In the genomic region with DNA sequence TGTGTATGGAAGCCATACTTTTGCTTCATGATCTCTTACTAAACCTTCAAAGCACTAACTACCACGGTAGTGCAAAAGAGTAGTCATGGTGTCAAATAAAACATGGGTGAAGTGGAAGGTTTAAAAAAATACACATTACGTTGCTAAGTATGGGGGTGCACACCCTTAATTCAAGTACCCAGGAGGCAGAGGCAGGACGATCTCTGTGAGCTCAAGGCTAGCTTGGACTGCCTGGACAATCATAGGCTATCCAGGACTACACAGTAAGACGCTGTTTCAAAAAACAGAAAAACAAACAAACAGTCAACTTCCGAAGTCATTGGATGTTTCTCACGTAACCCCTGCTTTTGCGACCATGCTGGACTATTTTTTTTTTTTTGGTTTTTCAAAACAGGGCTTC, we compare ENCODE assay signal across 28 mouse cellular contexts.
"Had no signal": no experiment of that assay in that cellular context is flagged by ENCODE, and none has a peak within 500 bp of the region (broad histone marks: within the 10 kb centered on the region; RNA-seq: fewer than 3 reads in every experiment).

No protein-coding gene starts in this region.

- DNase-seq: left cerebral cortex, postnatal 4 days; liver; liver, embryonic 13.5 days; liver, postnatal 0 days; lung, adult 18-20 months; lung, adult 2 months; lung, embryonic 14.5 days; lung, postnatal 10 days; lung, postnatal 14 days; lung, postnatal 36 days; lung, postnatal 4 days; midbrain, embryonic 14.5 days had no signal

- H3K9me3 ChIP-seq: limb, embryonic 10.5 days; limb, embryonic 12.5 days; limb, embryonic 13.5 days; limb, embryonic 15.5 days; liver, embryonic 12.5 days; liver, embryonic 13.5 days; liver, embryonic 15.5 days; lung, embryonic 15.5 days; megakaryocyte, embryonic 14.5 days; midbrain, embryonic 10.5 days; midbrain, embryonic 12.5 days; midbrain, embryonic 13.5 days; midbrain, embryonic 15.5 days; neural tube, embryonic 12.5 days had no signal

- H3K27ac ChIP-seq: limb, embryonic 10.5 days; limb, embryonic 12.5 days; limb, embryonic 13.5 days; limb, embryonic 15.5 days; liver, embryonic 12.5 days; liver, embryonic 13.5 days; liver, embryonic 14.5 days; liver, embryonic 15.5 days; lung, embryonic 15.5 days; macrophage; midbrain, embryonic 10.5 days; midbrain, embryonic 12.5 days; midbrain, embryonic 13.5 days; midbrain, embryonic 15.5 days; neural tube, embryonic 12.5 days had no signal

- H3K36me3 ChIP-seq: liver, embryonic 13.5 days; liver, embryonic 15.5 days; midbrain, embryonic 12.5 days; midbrain, embryonic 13.5 days; midbrain, embryonic 15.5 days; neural tube, embryonic 12.5 days had no signal

- H3K27me3 ChIP-seq: limb, embryonic 12.5 days; limb, embryonic 13.5 days; limb, embryonic 15.5 days; liver, embryonic 12.5 days; liver, embryonic 13.5 days; liver, embryonic 15.5 days; lung, embryonic 15.5 days; megakaryocyte, embryonic 14.5 days; midbrain, embryonic 12.5 days; midbrain, embryonic 13.5 days; midbrain, embryonic 15.5 days; neural tube, embryonic 12.5 days had no signal

- H3K4me1 ChIP-seq: limb, embryonic 10.5 days; limb, embryonic 12.5 days; limb, embryonic 13.5 days; limb, embryonic 15.5 days; liver, embryonic 12.5 days; liver, embryonic 13.5 days; liver, embryonic 15.5 days; lung, embryonic 15.5 days; megakaryocyte, embryonic 14.5 days; midbrain, embryonic 10.5 days; midbrain, embryonic 12.5 days; midbrain, embryonic 13.5 days; midbrain, embryonic 15.5 days; neural tube, embryonic 12.5 days had no signal

- H3K4me3 ChIP-seq: limb, embryonic 10.5 days; limb, embryonic 12.5 days; limb, embryonic 13.5 days; limb, embryonic 15.5 days; liver, embryonic 12.5 days; liver, embryonic 13.5 days; liver, embryonic 15.5 days; lung, embryonic 15.5 days; megakaryocyte, embryonic 14.5 days; midbrain, embryonic 10.5 days; midbrain, embryonic 12.5 days; midbrain, embryonic 13.5 days; midbrain, embryonic 15.5 days; myocyte; neural tube, embryonic 12.5 days had no signal
